Mouse (Mus musculus) C2C12 (cell line): Measurements from ENCODE around the gene Enah.

Source experiments
- CEBPB ChIP-seq: IDR thresholded peaks from one replicate; pipeline ENCODE4 v1.6.1; 2011; ENCODE audit warnings: low read depth, mild to moderate bottlenecking, control low read depth, moderate library complexity
- CTCF ChIP-seq: IDR thresholded peaks from one replicate; pipeline ENCODE4 v1.5.1; 2011; ENCODE audit not compliant: control insufficient read depth, insufficient read depth, insufficient read length
- MAX ChIP-seq: IDR thresholded peaks from one replicate; pipeline ENCODE4 v1.6.1; 2011; ENCODE audit warnings: mild to moderate bottlenecking, control low read depth

- no peak for TF ChIP-seq CTCF
- no peak for TF ChIP-seq CEBPB
- TF ChIP-seq MAX: no peak
These were observed 107.9 kb downstream of the Enah start for GRCm38 (mm10) chr1:181911841-181912240.
